Mouse (Mus musculus) ES-Bruce4 (cell line): ENCODE data around the gene Pard3.

Experiments used
- CTCF ChIP-seq: IDR thresholded peaks from one replicate; pipeline ENCODE4 v1.8.1; 2011; ENCODE audit warnings: low read depth, low read length
- POLR2A ChIP-seq: IDR thresholded peaks from one replicate; pipeline ENCODE4 v1.8.1; 2011; ENCODE audit warnings: low read length; ENCODE audit not compliant: insufficient read depth

- no peak for TF ChIP-seq POLR2A
- TF ChIP-seq CTCF, result peak; percentile 95
These were observed 268.1 kb downstream of the Pard3 start for GRCm38 (mm10) chr8:127331751-127332150.
